Mouse (Mus musculus): ENCODE data around the gene Btg4. TPM values are rescaled to one million over a fixed set of nuclear protein-coding genes. Genes with fewer than 3 reads are reported as not detected.

The Btg4 gene
- polyA plus RNA-seq, 1 experiment from 2014 or later, result not detected

- Histone ChIP-seq H3K4me2 (ENCODE audit: low read length) (peak overlapping the region; percentile 71), H3K4me1 (ENCODE audit: control insufficient read depth, insufficient read depth, low read depth, low read length) (peaks cover 11% of the 10 kb centered on the region), H3K4me3 (ENCODE audit: low read length) (peak overlapping the region; percentile 43), H3K9me3 (ENCODE audit: control insufficient read depth, low read length) (no peaks in the 10 kb centered on the region), H3K27ac (ENCODE audit: low read depth, low read length) (no peak overlapping the region), H3K27me3 (replicated peaks; ENCODE audit: control insufficient read depth, insufficient read depth, low read length) (peaks cover 2% of the 10 kb centered on the region), H3K9ac (ENCODE audit: low read depth, low read length) (peak overlapping the region; percentile 57), H3K36me3 (ENCODE audit: control insufficient read depth, insufficient read depth, low read length) (no peaks in the 10 kb centered on the region)
- ATAC-seq, result no peak
- WGBS, result under 1% methylated on average over 17 of the region's 17 CpGs
These were observed 15.7 kb downstream of the Btg4 start for GRCm38 (mm10) chr9:51076300-51076978.

DNA sequence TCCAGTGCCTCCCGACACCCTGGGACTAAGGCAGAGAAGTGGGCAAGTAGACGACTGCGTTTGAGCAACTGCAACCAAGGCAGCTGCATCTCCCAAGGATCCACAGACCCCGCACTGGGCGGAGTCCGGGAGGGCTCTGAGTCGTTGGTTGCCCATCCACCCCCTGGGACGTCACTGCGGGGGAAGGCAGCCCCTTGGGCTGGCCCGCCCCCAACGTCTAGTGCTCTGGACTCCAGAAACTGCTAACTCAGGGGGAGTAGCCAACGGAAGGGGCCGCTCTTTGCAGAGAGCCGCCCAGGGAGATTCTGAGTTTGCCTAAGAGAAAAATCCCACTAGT is 16.2 kb downstream of the Btg4 start, which contains the start of gene Layn:
Gene Layn, minus strand, starts transcription at position 116 of the 337 bp plus-strand sequence.
- peaks cover 11% of the 10 kb centered on the region for H3K4me1 ChIP-seq (ENCODE audit: control insufficient read depth, insufficient read depth, low read depth, low read length)
- 0% methylated on average over 14 of the region's 14 CpGs for WGBS
- peak within 1 kb of the TSS; percentile 71 for H3K4me2 ChIP-seq (ENCODE audit: low read length)
- H3K36me3 ChIP-seq (ENCODE audit: control insufficient read depth, insufficient read depth, low read length), result no peaks in the 10 kb centered on the region
- H3K27me3 ChIP-seq (replicated peaks; ENCODE audit: control insufficient read depth, insufficient read depth, low read length), result peaks cover 2% of the 10 kb centered on the region
- peak within 1 kb of the TSS; percentile 43 for H3K4me3 ChIP-seq (ENCODE audit: low read length)
- H3K9me3 ChIP-seq (ENCODE audit: control insufficient read depth, low read length), result no peaks in the 10 kb centered on the region
- no peak within 1 kb of the TSS for H3K27ac ChIP-seq (ENCODE audit: low read depth, low read length)
- ATAC-seq, result peak; percentile 94
- peak within 1 kb of the TSS; percentile 57 for H3K9ac ChIP-seq (ENCODE audit: low read depth, low read length)

GRCm38 (mm10) chr9:51081614-51082013 is 20.9 kb downstream of the Btg4 start:
- Histone ChIP-seq H3K9me3 (ENCODE audit: control insufficient read depth, low read length) (no peaks in the 10 kb centered on the region), H3K4me3 (ENCODE audit: low read length) (no peak overlapping the region), H3K4me2 (ENCODE audit: low read length) (no peak overlapping the region), H3K4me1 (ENCODE audit: control insufficient read depth, insufficient read depth, low read depth, low read length) (peaks cover 4% of the 10 kb centered on the region), H3K27ac (ENCODE audit: low read depth, low read length) (no peak overlapping the region), H3K9ac (ENCODE audit: low read depth, low read length) (no peak overlapping the region), H3K27me3 (replicated peaks; ENCODE audit: control insufficient read depth, insufficient read depth, low read length) (peaks cover 2% of the 10 kb centered on the region), H3K36me3 (ENCODE audit: control insufficient read depth, insufficient read depth, low read length) (no peaks in the 10 kb centered on the region)
- 88% methylated on average over 5 of the region's 5 CpGs for WGBS
- ATAC-seq, result no peak

GRCm38 (mm10) chr9:51093697-51094096 is 33.0 kb downstream of the Btg4 start:
- Histone ChIP-seq H3K27me3 (replicated peaks; ENCODE audit: control insufficient read depth, insufficient read depth, low read length) (no peaks in the 10 kb centered on the region), H3K4me1 (ENCODE audit: control insufficient read depth, insufficient read depth, low read depth, low read length) (no peaks in the 10 kb centered on the region; the same call in 1 of the 2 replicates), H3K9me3 (ENCODE audit: control insufficient read depth, low read length) (no peaks in the 10 kb centered on the region), H3K4me3 (ENCODE audit: low read length) (no peak overlapping the region), H3K27ac (ENCODE audit: low read depth, low read length) (no peak overlapping the region), H3K36me3 (ENCODE audit: control insufficient read depth, insufficient read depth, low read length) (no peaks in the 10 kb centered on the region), H3K4me2 (ENCODE audit: low read length) (no peak overlapping the region), H3K9ac (ENCODE audit: low read depth, low read length) (no peak overlapping the region)
- 83% methylated on average over 5 of the region's 5 CpGs for WGBS
- ATAC-seq, result no peak

DNA sequence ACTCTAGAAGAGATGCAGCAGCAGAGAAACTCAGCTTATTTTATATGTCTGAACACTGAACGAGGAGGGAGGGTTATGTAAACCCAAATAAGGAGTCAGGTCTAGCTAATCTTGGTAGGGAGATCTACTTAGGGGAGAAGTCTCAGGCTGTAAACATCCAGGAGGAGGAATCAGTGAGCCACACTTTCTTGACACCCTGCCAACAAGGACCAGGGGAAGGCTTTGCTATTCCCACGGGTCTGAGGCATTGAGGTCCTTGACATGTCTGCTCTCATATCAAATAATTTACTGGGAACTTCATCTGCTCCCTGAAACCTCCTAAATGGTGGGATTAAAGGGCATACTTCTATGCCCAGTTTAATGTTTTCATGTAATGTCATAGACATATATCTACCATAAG is 35.6 kb downstream of the Btg4 start:
- no peaks in the 10 kb centered on the region for H3K4me1 ChIP-seq (ENCODE audit: control insufficient read depth, insufficient read depth, low read depth, low read length)
- H3K9me3 ChIP-seq (ENCODE audit: control insufficient read depth, low read length), result no peaks in the 10 kb centered on the region
- H3K4me3 ChIP-seq (ENCODE audit: low read length), result no peak overlapping the region
- no peak for ATAC-seq
- H3K36me3 ChIP-seq (ENCODE audit: control insufficient read depth, insufficient read depth, low read length), result no peaks in the 10 kb centered on the region
- H3K27ac ChIP-seq (ENCODE audit: low read depth, low read length), result no peak overlapping the region
- 52% methylated on average over 2 of the region's 2 CpGs for WGBS
- no peak overlapping the region for H3K9ac ChIP-seq (ENCODE audit: low read depth, low read length)
- no peak overlapping the region for H3K4me2 ChIP-seq (ENCODE audit: low read length)
- H3K27me3 ChIP-seq (replicated peaks; ENCODE audit: control insufficient read depth, insufficient read depth, low read length), result peaks cover 2% of the 10 kb centered on the region; the same call in 1 of the 2 replicates

DNA sequence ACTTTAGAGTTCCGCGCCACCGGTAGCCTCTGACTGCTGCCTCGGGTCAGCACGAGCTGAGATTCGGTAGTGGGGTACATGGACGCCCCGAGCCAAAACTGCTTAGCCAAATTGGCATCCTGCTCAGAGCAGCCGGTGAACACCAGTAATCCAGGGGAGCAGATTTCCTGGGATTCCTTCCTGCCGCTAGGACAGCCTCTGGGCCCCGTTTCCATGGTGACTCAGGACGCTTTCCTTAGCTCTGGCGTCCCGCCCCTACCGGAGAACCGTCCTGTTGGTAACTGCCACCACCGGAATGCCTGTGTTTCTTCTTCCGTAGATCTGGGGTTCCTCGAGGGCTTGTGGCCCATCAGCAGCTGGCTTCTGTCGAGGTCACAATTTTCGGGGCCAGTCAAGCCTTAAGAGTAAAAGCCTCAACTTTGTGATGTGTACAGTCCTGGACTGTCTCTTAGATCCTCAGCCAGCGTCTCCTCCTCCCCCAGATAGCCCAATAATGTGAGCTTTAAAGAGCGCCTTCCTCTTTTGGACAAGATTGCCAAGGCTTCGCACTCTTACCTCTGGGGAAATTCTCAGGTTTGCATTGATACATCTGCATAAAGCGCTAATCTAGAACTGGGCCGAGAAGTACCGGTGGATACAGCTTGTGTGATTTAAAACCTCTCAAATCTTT is 41.2 kb downstream of the Btg4 start, which contains the start of gene 4833427G06Rik:
Gene 4833427G06Rik, minus strand, starts transcription at position 323 of the 670 bp plus-strand sequence.
- ATAC-seq, result peak; percentile 74; the same call in 1 of the 2 replicates
- Histone ChIP-seq H3K36me3 (ENCODE audit: control insufficient read depth, insufficient read depth, low read length) (no peaks in the 10 kb centered on the region), H3K4me2 (ENCODE audit: low read length) (peak within 1 kb of the TSS; percentile 99), H3K9ac (ENCODE audit: low read depth, low read length) (peak within 1 kb of the TSS; percentile 66), H3K9me3 (ENCODE audit: control insufficient read depth, low read length) (no peaks in the 10 kb centered on the region), H3K27ac (ENCODE audit: low read depth, low read length) (no peak within 1 kb of the TSS), H3K27me3 (replicated peaks; ENCODE audit: control insufficient read depth, insufficient read depth, low read length) (peaks cover 2% of the 10 kb centered on the region; the same call in 1 of the 2 replicates), H3K4me1 (ENCODE audit: control insufficient read depth, insufficient read depth, low read depth, low read length) (peaks cover 2% of the 10 kb centered on the region), H3K4me3 (ENCODE audit: low read length) (peak within 1 kb of the TSS; percentile 58)
- 9% methylated on average over 27 of the region's 27 CpGs for WGBS

DNA sequence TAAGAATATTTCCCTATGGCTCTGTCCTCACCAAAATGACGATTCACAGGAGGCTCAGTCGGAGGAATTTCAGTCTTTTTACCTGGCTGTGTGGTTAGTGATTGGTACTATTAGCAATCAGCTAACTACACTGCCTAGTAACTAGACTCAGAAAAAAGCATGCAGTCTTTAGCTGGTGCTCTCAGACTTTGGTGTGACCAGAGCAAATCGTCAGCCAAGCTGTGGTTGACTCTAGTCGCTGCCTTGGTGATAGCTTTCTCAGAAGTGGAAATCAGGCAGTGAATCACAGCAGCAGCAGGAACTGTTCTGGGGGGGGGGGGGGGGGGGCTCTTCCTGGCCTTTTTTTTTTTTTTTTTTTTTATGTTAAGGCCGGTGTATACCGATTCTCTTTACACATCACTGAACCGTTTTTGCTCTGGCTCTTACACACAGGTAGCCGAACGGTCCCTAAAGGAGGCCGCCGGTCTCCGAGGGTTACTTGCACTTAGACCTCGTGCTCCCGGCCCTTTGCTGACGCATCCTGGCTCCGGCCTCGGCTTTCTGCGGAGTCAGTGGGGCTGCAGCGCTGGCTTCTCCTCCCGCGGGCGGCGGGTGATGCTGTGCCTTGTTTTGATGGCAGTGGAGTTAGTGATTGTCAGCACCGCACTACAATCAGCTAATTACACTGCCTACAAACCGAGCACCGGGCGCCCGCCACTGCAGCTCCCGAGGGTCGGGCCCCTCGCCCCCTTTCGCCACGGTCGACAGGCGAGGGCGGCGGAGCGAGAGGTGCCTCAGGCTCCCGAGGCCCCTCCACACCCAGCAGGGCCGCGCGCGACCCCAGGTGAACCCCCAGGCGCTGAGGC is 42.5 kb downstream of the Btg4 start:
- Histone ChIP-seq H3K9me3 (ENCODE audit: control insufficient read depth, low read length) (no peaks in the 10 kb centered on the region), H3K27me3 (replicated peaks; ENCODE audit: control insufficient read depth, insufficient read depth, low read length) (peaks cover 2% of the 10 kb centered on the region; the same call in 1 of the 2 replicates), H3K9ac (ENCODE audit: low read depth, low read length) (peak overlapping the region; percentile 66), H3K36me3 (ENCODE audit: control insufficient read depth, insufficient read depth, low read length) (no peaks in the 10 kb centered on the region), H3K4me1 (ENCODE audit: control insufficient read depth, insufficient read depth, low read depth, low read length) (peaks cover 2% of the 10 kb centered on the region), H3K4me2 (ENCODE audit: low read length) (peak overlapping the region; percentile 99), H3K4me3 (ENCODE audit: low read length) (peak overlapping the region; percentile 58), H3K27ac (ENCODE audit: low read depth, low read length) (no peak overlapping the region)
- peak; percentile 70 for ATAC-seq
- 3% methylated on average over 28 of the region's 44 CpGs for WGBS

DNA sequence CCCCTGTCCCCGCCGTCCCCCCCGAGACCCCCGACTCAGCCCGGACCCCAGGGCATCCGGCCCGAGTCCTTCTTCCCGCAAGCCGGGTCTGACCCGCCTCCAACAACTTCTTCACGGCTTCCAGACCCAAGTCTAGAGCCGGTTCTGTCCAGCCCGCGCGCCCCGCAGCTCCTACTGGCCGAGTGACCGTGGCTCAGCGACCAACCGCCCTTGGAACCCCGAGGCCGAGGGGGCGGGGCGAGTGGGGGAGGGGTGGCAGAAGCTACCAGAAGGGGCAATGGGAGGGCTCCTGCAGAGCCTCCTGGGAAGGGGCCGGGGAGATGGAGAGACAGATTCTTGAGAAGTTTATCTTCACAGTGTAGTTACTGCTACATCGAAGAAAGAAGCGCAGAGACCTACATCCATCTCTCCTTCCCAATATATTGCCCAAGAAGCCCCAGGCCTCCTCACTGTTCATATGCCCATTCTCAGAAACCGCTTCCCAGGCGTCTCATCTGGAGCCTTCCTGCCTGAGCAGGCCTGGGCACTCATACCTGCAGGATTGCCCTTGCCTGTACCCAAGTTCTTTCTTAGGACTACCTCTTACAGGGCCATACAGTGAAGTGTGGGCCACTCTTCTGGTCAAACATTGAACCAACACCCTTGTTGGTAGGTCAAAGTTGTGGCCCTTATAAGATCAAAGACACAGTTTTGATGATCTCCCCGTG is 43.3 kb downstream of the Btg4 start:
- whole genome bisulfite sequencing, result 12% methylated on average over 29 of the region's 30 CpGs
- peak; percentile 69 for ATAC-seq
- Histone ChIP-seq H3K9ac (ENCODE audit: low read depth, low read length) (peak overlapping the region; percentile 66), H3K27ac (ENCODE audit: low read depth, low read length) (no peak overlapping the region), H3K4me2 (ENCODE audit: low read length) (peak overlapping the region; percentile 99), H3K9me3 (ENCODE audit: control insufficient read depth, low read length) (no peaks in the 10 kb centered on the region), H3K27me3 (replicated peaks; ENCODE audit: control insufficient read depth, insufficient read depth, low read length) (peaks cover 2% of the 10 kb centered on the region; the same call in 1 of the 2 replicates), H3K4me3 (ENCODE audit: low read length) (peak overlapping the region; percentile 58), H3K36me3 (ENCODE audit: control insufficient read depth, insufficient read depth, low read length) (no peaks in the 10 kb centered on the region), H3K4me1 (ENCODE audit: control insufficient read depth, insufficient read depth, low read depth, low read length) (peaks cover 2% of the 10 kb centered on the region)
